Mouse (Mus musculus) gastrocnemius, postnatal 36 days (tissue): Measurements from ENCODE around the gene Ptpa. TPM values are rescaled to one million over a fixed set of nuclear protein-coding genes. Genes with fewer than 3 reads are reported as not detected.

Source experiments
- DNase-seq, 2 experiments: peaks; one replicate each; pipeline ENCODE4 v3.0.0; 2022
- intact Hi-C: fragments of 180-260 bp; cut with DNase I; formaldehyde crosslinking; loops from one replicate; pipeline ENCODE4 v1.15.1; 2025
- long read RNA-seq, 2 experiments: library from polyadenylated mRNA; stranded (forward); transcript quantifications; one replicate each; pipeline ENCODE4 v2.0.0; 2021
- total RNA-seq, 2 experiments: library from RNA; stranded (reverse); gene quantifications; 2 replicates each; pipeline ENCODE4 v1.2.3; 2021

Ptpa gene
- total RNA-seq: 10 to 100 TPM; 55.1 to 58.9 TPM
- long read RNA-seq, experiment 1, transcript Ptpa-208 (3 exons, 989 nt): major isoform, 5 of 32 reads
- long read RNA-seq, experiment 1, partial matches to known transcripts: 0 of 32 reads
- long read RNA-seq, experiment 1, other reads (novel, unspliced or antisense): 24 of 32 reads
- long read RNA-seq, experiment 2, transcript Ptpa-208 (3 exons, 989 nt): major isoform, 7 of 39 reads
- long read RNA-seq, experiment 2, partial matches to known transcripts: 1 of 39 reads
- long read RNA-seq, experiment 2, other reads (novel, unspliced or antisense): 27 of 39 reads

DNA sequence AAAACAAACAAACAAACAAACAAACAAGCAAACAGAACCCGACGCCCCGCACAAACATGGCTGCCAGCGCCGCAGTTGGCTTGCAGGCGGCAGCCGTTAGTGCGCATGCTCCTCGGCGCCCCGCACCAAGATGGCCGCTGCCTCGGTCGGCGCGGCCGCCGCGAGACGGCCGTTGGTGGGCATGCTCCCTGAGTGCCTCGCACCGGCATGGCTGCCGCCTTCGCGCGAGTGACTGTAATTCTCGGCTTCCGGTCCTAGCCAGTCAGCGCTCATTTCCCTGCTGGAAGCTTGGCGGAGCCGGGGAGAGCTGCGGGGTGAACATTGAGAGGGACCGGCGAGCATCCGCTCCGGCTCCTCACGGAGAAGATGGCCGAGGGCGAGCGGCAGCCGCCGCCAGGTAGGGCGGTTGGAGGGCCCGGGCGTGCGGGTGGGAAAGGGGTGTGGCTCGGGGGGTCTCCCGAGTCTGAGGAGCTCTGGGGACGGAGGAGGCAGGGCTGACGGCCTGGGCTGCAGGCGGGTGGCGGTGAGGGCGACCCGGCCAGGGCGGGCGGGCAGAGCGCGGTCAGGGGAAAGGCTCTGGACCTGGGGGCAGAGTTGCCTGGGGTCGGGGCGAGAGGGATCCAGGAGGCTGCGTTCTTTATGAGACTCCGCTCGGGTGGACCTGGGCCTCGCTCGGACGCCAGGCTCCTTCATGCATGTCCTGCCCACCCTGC lies at the start of gene Ptpa:
Ptpa (plus strand) TSS at position 104 of the 713 bp plus-strand sequence.
- intact Hi-C loops: no loop called here
- peak; percentile 85 to 91 for DNase-seq

DNA sequence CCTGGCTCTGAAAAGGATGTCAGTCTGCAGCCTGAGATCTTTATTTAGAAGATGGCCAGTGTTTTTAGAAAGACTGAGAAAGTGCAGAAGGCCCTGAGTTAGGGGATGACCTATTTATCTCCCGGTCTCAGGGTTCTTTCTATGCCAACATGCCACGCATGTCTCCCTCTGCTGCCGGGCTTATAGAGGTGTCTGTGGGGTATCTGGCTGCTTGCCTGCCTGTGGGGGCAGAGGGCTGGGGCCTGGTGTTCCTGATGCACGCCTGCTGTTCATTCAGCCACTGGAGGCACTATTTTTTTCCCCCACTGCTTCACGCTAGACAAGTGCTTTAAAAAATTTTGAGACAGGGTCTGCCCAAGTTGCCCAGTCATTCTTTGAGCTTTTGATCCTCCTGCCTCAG lies 49.6 kb upstream of the Ptpa start:
- intact Hi-C loops: no loop called here
- DNase-seq: no peak

DNA sequence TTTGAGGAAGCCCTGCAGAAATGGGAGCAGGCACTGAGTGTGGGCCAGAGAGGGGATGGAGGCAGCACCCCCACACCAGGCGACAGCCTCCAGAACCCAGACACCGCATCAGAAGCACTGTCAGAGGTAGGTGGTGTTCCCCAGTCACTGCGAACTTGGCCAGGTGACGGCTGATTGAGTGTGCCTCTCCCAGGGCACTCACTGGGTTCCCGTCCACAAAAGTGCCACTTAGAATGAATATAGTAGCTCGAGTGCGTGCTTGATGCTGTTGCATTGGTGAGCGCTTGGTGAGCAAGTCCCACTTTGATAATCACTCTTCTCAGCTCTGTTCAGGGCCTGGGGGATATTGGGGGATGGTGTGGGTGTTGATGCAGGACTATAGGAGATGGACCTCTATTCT lies 44.3 kb upstream of the Ptpa start:
- intact Hi-C loops: no loop called here
- DNase-seq: no peak

DNA sequence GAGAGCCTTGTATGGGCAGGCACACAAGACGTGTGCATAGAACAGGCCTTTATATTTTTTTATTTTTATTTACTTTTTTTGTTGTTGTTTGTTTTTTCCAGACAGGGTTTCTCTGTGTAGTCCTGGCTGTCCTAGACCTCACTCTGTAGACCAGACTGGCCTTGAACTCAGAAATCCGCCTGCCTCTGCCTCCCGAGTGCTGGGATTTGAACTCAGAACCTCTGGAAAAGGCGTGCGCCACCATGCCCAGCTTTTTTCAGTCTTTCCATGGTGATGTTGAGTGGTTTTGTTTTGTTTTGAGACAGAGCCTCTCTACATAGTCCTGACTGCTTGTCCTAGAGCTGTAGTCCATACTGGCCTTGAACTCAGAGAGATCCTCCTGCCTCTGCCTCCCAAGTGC lies 43.1 kb upstream of the Ptpa start:
- DNase-seq: no peak
- intact Hi-C loops: no loop called here

GRCm38 (mm10) chr2:30375893-30376292 lies 39.9 kb upstream of the Ptpa start:
- intact Hi-C loops: no loop called here
- no peak for DNase-seq

GRCm38 (mm10) chr2:30377721-30378120 lies 38.1 kb upstream of the Ptpa start:
- no peak for DNase-seq
- intact Hi-C loops: no loop called here

DNA sequence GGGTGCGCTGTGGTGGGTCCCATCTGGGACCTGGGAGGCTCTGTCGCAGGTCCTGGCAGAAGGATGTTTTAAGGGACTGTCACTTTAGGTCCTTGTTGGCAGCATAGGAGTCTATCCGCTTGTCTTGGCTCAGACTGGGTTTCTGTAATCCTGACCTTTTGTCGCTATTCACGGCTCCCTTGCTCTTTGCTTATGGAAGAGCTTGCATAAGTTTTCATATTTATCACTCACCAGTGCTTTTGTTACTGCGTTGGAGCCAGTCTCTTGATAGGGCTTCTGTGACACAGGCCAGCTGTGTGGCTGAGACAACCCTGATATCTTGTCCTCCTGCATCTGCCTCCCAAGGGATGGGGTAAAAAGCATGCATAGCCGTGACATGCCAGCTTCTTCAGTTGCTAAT lies 36.5 kb upstream of the Ptpa start:
- intact Hi-C loops: no loop called here

DNA sequence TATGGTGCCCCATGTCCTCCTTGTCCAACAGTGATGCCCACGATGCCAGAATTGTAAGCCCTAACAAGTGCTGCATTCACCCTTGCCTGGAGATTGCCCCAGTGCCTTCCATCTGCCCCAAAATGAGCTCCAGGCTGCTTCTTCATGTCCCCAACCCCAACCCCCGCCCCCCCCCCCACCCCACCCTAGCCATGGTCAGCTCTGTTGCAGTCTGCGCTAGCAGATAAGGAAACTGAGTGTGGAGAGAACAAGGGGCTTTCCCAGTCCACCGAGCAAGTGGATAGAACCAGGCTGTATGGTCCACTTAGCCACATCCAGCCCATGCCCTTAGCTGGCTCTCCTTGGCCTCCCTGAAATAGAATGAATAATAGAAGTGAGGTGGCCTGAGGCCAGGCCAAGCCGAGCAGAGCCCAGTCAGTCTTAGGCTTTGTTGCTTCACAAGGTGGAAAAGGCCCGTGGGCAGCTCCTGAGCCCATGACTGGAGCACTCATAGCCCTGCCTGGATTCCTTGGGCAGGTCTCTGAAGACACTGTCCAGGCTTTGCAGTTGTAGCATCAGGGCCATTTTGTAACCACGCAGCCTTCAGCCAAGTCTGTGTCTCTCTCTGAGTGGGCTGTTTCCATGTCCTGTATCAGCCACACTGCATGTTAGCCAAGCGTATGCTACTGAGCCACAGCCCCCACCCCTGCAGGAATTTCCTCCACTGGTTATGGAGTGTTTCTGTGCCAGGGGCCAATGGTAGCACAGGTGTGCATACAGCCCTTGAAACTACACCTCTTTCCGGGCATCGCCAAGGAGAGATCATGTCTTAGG lies 35.1 kb upstream of the Ptpa start:
- intact Hi-C loops: no loop called here
- DNase-seq: no peak

More for the DNA sequence above, 36.5 kb upstream of the Ptpa start:
- DNase-seq: no peak

- no peak for DNase-seq
- intact Hi-C loops: no loop called here
Observed at GRCm38 (mm10) chr2:30381377-30381725, 34.5 kb upstream of the Ptpa start.

GRCm38 (mm10) chr2:30384814-30385213 lies 31.0 kb upstream of the Ptpa start:
- intact Hi-C loops: no loop called here
- DNase-seq: no peak

DNA sequence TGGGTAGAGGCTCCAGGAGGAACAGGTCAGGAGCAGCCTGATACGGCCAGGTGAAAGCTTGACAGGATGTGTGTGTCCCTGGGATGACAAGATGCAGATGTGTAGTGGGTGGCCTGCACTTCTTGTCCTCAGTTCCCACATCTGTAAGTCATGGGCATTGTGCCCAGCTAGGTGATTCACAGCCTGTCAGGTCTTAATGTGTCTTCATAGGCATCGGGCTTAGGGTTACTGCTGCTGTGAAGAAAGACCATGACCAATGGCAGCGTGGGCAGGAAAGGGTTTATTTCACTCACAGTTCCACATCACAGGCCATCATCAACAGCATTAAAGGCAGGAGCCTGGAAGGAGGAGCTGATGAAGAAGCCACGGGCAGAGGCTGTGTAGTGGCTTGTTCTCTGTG lies 30.2 kb upstream of the Ptpa start:
- intact Hi-C loops: no loop called here
- no peak for DNase-seq

DNA sequence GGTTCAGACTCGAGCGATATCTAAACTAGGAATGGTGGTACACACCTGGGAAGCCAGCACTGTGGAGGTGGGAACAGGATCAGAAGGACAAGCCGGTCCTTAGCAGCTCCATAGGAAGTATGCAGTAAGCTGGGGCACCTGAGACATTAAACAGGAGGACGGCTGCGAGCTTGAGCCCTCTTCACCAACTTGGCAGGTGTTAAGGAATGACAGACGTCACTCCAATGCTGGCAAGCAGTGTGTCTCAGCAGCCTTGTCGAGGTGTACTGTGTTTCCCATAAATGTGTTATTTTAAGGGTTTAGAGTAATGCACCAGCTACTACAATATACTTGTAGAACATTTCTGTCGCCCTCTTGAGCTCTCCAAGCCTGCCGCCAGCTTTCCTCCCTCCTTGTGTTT lies 28.9 kb upstream of the Ptpa start:
- intact Hi-C loops: no loop called here

DNA sequence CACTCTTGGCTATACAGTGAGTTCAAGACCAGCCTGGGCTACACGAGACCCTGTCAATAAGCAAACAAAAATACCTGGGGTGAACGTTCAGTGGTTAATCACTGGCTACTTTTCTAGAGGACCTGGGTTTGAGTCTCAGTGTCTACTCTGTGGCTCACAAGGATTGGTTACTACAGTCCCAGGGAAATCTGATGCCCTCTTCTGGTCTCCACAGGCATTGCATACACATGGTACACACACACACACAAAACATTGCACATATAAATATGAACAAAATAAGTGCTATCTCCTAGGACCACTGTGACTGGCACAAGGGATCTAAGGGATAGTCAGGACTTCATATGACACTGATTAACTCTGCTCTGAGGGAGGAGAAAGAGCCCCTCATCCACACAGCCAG lies 26.8 kb upstream of the Ptpa start:
- intact Hi-C loops: no loop called here
- no peak for DNase-seq

More for the DNA sequence above, 28.9 kb upstream of the Ptpa start:
- no peak for DNase-seq

DNA sequence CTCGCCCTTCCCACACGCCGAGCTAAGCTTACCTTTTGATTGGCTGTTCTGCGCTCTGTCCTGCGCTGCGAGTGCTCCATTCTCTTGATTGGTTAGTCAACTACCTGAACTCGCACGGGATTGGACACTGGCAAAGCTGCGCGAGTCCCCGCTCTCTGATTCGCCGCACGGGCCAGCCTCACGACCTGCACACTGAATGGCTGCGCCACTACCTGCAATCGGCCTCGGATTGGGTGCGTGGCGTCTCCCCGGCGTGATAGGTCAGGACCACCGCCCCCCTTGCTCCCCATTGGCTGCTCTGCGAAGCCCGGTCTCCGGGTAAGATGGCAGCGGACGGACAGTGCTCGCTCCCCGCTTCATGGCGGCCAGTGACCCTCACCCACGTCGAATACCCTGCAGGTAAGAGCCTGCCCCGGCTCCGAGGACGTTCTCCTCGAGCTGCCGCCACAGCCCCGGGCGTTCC lies 23.7 kb upstream of the Ptpa start, which contains the start of gene Dolpp1:
Dolpp1 (plus strand) TSS at position 141 of the 463 bp plus-strand sequence.
- intact Hi-C loops: no loop called here

GRCm38 (mm10) chr2:30392577-30393369 lies 23.1 kb upstream of the Ptpa start:
- DNase-seq: peak; percentile 61 to 73
- intact Hi-C loops: no loop called here

More for the DNA sequence above, 23.7 kb upstream of the Ptpa start, which contains the start of gene Dolpp1:
- peak; percentile 92 to 95 for DNase-seq

DNA sequence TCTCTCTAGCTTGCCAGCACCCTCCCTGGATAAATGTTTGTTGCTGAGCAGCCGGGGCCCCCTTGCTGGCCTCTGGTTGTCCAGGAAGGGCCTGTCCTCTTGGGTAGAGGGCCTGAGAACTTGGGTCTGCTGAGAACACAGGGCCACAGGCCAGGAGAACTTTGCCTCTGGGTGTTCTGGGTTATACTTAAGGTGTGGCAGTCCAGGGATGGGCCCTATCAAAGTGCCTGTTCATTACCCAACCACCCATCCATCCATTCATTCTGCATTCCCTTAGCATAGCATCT lies 22.5 kb upstream of the Ptpa start:
- intact Hi-C loops: no loop called here
- DNase-seq: no peak

- intact Hi-C loops: no loop called here
- DNase-seq: no peak
Observed at GRCm38 (mm10) chr2:30395757-30396156, 20.1 kb upstream of the Ptpa start.

- no peak for DNase-seq
- intact Hi-C loops: no loop called here
Observed at GRCm38 (mm10) chr2:30396246-30396645, 19.6 kb upstream of the Ptpa start.

DNA sequence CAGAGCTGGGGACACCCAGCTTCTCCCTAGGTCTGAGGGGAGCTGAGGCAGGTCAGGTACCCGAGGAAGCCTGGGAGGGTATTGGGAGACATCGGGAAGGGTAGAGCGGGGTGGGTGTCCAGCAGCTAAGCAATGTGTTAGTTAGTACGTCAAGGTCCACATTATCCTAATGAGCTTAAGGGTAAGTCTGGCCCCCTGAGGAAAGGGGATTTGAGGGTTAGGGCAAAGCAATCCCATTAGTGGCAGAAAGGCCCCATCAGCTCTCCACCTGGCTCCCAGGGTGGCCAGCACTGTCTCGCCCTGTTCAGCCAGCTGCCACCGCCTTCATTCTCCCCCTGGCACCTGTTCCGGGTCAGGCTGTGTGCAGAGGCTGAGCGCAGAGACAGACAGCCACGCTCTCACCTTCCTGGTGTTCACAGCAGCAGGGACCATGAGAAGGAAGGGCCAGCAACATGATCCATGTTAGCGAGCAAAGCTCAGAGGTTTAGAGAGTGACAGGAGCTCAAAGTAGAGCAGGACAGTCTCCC lies 17.8 kb upstream of the Ptpa start:
- intact Hi-C loops: no loop called here
- DNase-seq: no peak
